Mouse (Mus musculus) thymus, adult 2 months (tissue): ENCODE measurements around the gene Csnk1g2. TPM values are rescaled to one million over a fixed set of nuclear protein-coding genes. Genes with fewer than 3 reads are reported as not detected.
"Not testable (repeated sequence)": the region's sequence is repeated elsewhere in the genome, so short reads cannot be mapped to it uniquely, and the experiment has no call there.

ENCODE experiments used
- DNase-seq: peaks from one replicate; pipeline ENCODE4 v3.0.0; 2021
- H3K27ac ChIP-seq: fragments of 200-500 bp; 2 replicates; pipeline ENCODE4 v1.5.1; 2012; ENCODE audit warnings: low read length, control low read depth; ENCODE audit not compliant: control insufficient read depth, insufficient read depth
- H3K27me3 ChIP-seq: fragments of 200-500 bp; 2 replicates; pipeline ENCODE4 v1.6.1; 2012; ENCODE audit warnings: mild to moderate bottlenecking, low read length, moderate library complexity, mixed read lengths; ENCODE audit not compliant: control insufficient read depth, insufficient read depth
- H3K36me3 ChIP-seq: fragments of 200-500 bp; 2 replicates; pipeline ENCODE4 v1.6.1; 2012; ENCODE audit warnings: mild to moderate bottlenecking, low read length, moderate library complexity; ENCODE audit not compliant: control insufficient read depth, insufficient read depth
- H3K4me1 ChIP-seq: fragments of 200-500 bp; replicated peaks from 2 replicates; pipeline ENCODE4 v1.6.1; 2012; ENCODE audit warnings: low read length; ENCODE audit not compliant: control insufficient read depth, insufficient read depth
- H3K4me3 ChIP-seq: fragments of 200-500 bp; 2 replicates; pipeline ENCODE4 v1.5.1; 2012; ENCODE audit warnings: mild to moderate bottlenecking, low read length, control low read depth, moderate library complexity; ENCODE audit not compliant: control insufficient read depth, insufficient read depth
- CTCF ChIP-seq: fragments of 200-500 bp; IDR thresholded peaks from 2 replicates; pipeline ENCODE4 v1.5.1; 2012; ENCODE audit warnings: mild to moderate bottlenecking, control low read depth, low read length, moderate library complexity, borderline replicate concordance; ENCODE audit not compliant: control insufficient read depth, poor library complexity, insufficient read depth; ENCODE audit errors: extremely low read depth
- POLR2A ChIP-seq: fragments of 200-500 bp; IDR thresholded peaks from 2 replicates; pipeline ENCODE4 v1.6.1; 2012; ENCODE audit warnings: mild to moderate bottlenecking, low read length, control low read depth, moderate library complexity; ENCODE audit not compliant: control insufficient read depth, poor library complexity, insufficient read depth; ENCODE audit errors: extremely low read depth
- WGBS: fragments of 180-500 bp; shearing (Covaris S2); methylation state at CpG from one replicate; pipeline ENCODE4 v1.1.7; 2018; 5-methylcytosine and 5-hydroxymethylcytosine counted together
- polyA plus RNA-seq: library from polyadenylated mRNA; depleted of rRNA; stranded (reverse); fragments of >200 nt; gene quantifications from 2 replicates; pipeline ENCODE4 v1.2.3, GENCODE M21; 2012

Gene Csnk1g2
- polyA plus RNA-seq, 1 experiment, result 492 TPM

- H3K27me3 ChIP-seq, result no peaks in the 10 kb centered on the region
- WGBS, result under 1% methylated on average over 64 of the region's 64 CpGs
Measured at GRCm38 (mm10) chr10:80621940-80622660, 538 bp upstream of the Csnk1g2 start.

GRCm38 (mm10) chr10:80623457-80624191, 986 bp downstream of the Csnk1g2 start:
- TF ChIP-seq CTCF, result no peak
- TF ChIP-seq POLR2A, result peak; percentile 61
- Histone ChIP-seq H3K27me3 (no peaks in the 10 kb centered on the region), H3K36me3 (no peaks in the 10 kb centered on the region), H3K4me3 (peak overlapping the region; percentile 89), H3K27ac (peak overlapping the region; percentile 99), H3K4me1 (peaks cover 39% of the 10 kb centered on the region)
- DNase-seq, result peak; percentile 88
- 1% methylated on average over 15 of the region's 15 CpGs for WGBS

More at GRCm38 (mm10) chr10:80621940-80622660, 538 bp upstream of the Csnk1g2 start:
- Histone ChIP-seq H3K4me3 (peak overlapping the region; percentile 62), H3K27ac (peak overlapping the region; percentile 57), H3K4me1 (peaks cover 32% of the 10 kb centered on the region), H3K36me3 (no peaks in the 10 kb centered on the region)
- DNase-seq, result peak; percentile 99
- no peak for TF ChIP-seq POLR2A
- no peak for TF ChIP-seq CTCF

- H3K4me1 ChIP-seq, result peaks cover 59% of the 10 kb centered on the region
- DNase-seq, result no peak
- H3K36me3 ChIP-seq, result no peaks in the 10 kb centered on the region
- 84% methylated on average over 4 of the region's 4 CpGs for WGBS
- TF ChIP-seq POLR2A, result no peak
- no peak for TF ChIP-seq CTCF
- H3K4me3 ChIP-seq, result no peak overlapping the region
- no peak overlapping the region for H3K27ac ChIP-seq
- H3K27me3 ChIP-seq, result no peaks in the 10 kb centered on the region
Measured at GRCm38 (mm10) chr10:80625764-80626163, 3.1 kb downstream of the Csnk1g2 start.

GRCm38 (mm10) chr10:80627685-80628084, 5.0 kb downstream of the Csnk1g2 start:
- Histone ChIP-seq H3K4me1 (peaks cover 55% of the 10 kb centered on the region), H3K27ac (no peak overlapping the region), H3K4me3 (no peak overlapping the region), H3K27me3 (no peaks in the 10 kb centered on the region), H3K36me3 (no peaks in the 10 kb centered on the region)
- TF ChIP-seq CTCF (no peak), POLR2A (no peak)
- 75% methylated on average over 2 of the region's 2 CpGs for WGBS
- no peak for DNase-seq

DNA sequence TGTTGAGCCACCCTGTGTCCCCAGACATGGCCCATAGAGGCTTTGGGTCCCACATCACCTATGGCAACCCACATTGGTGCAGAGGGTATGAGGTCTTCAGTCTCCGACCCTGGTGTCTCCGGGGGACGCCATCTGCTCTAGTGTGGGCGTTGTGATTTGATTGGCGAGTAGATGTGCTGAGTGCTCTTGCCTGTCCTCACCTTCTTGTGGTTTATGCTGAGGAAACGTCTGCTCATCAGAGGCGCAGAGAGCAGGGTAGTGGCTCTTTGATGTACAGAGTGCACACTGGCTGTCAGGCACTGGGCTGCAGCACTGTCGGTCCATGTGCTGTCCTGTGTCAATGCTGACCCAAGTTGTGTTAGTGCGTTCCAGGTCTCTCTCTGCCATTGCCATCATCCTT, 6.3 kb downstream of the Csnk1g2 start:
- 12% methylated on average over 9 of the region's 9 CpGs for WGBS
- Histone ChIP-seq H3K27me3 (no peaks in the 10 kb centered on the region), H3K27ac (no peak overlapping the region), H3K4me3 (no peak overlapping the region), H3K36me3 (peaks cover 3% of the 10 kb centered on the region), H3K4me1 (peaks cover 51% of the 10 kb centered on the region)
- DNase-seq, result no peak
- no peak for TF ChIP-seq POLR2A
- no peak for TF ChIP-seq CTCF

GRCm38 (mm10) chr10:80635345-80635744, 12.7 kb downstream of the Csnk1g2 start:
- no peak overlapping the region for H3K27ac ChIP-seq
- no peaks in the 10 kb centered on the region for H3K27me3 ChIP-seq
- peaks cover 2% of the 10 kb centered on the region; the same call in 1 of the 2 replicates for H3K4me1 ChIP-seq
- TF ChIP-seq POLR2A (no peak), CTCF (no peak)
- no peak for DNase-seq
- WGBS, result 94% methylated on average over 6 of the region's 6 CpGs
- no peak overlapping the region for H3K4me3 ChIP-seq
- peaks cover 57% of the 10 kb centered on the region for H3K36me3 ChIP-seq

DNA sequence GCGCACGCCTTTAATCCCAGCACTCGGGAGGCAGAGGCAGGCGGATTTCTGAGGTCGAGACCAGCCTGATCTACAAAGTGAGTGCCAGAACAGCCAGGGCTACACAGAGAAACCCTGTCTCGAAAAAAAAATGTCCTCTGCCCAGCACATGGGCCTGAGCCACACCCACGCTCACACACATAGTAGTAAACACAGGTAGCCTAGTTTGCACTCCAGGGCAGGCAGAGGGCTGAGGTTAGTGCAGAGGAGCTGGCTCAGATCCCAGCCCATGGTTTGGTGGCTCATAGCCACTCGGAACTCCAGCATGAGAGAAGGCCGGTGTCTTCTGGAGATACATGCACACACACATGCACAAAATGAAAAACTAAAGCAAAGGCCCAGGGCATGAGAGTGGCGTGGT, 24.3 kb downstream of the Csnk1g2 start:
- Histone ChIP-seq H3K4me3 (no peak overlapping the region), H3K27ac (no peak overlapping the region), H3K4me1 (no peaks in the 10 kb centered on the region; the same call in 1 of the 2 replicates), H3K36me3 (no peaks in the 10 kb centered on the region), H3K27me3 (no peaks in the 10 kb centered on the region)
- DNase-seq, result no peak
- no peak for TF ChIP-seq CTCF
- TF ChIP-seq POLR2A, result no peak
- 97% methylated on average over 10 of the region's 10 CpGs for WGBS

DNA sequence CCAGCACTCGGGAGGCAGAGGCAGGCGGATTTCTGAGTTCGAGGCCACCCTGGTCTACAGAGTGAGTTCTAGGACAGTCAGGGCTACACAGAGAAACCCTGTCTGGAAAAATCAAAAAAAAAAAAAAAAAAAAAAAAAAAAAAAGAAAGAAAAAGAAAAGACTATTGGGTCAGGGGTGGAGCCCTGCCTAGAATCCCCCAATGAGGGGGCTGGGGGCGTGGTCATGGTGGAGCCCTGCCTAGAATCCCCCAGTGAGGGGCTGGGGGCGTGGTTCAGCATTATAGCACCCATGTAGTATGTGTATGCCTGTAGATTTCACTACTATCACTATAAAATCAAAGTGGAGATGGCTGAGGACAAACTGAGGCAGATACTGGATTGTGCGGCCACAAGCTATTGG, 27.3 kb downstream of the Csnk1g2 start:
- not testable (repeated sequence) for H3K27ac ChIP-seq, H3K36me3 ChIP-seq, H3K27me3 ChIP-seq, DNase-seq, H3K4me3 ChIP-seq, H3K4me1 ChIP-seq
- 95% methylated on average over 6 of the region's 6 CpGs for WGBS
